Mouse (Mus musculus) small intestine, adult 10 weeks (tissue): ENCODE data around the gene Rpl18a. TPM values are rescaled to one million over a fixed set of nuclear protein-coding genes. Genes with fewer than 3 reads are reported as not detected.

Source experiments
- polyA plus RNA-seq: library from polyadenylated mRNA; stranded (reverse); fragments of 350-450 nt; fragmentation: Illumina TruSeq; extraction: RNeasy Lipid Tissue Mini Kit (QIAGEN cat#74804); gene quantifications from one replicate; pipeline ENCODE4 v1.2.3, GENCODE M21; 2014; ENCODE audit warnings: low replicate concordance

Rpl18a gene
- polyA plus RNA-seq = 7.8 TPM

DNA sequence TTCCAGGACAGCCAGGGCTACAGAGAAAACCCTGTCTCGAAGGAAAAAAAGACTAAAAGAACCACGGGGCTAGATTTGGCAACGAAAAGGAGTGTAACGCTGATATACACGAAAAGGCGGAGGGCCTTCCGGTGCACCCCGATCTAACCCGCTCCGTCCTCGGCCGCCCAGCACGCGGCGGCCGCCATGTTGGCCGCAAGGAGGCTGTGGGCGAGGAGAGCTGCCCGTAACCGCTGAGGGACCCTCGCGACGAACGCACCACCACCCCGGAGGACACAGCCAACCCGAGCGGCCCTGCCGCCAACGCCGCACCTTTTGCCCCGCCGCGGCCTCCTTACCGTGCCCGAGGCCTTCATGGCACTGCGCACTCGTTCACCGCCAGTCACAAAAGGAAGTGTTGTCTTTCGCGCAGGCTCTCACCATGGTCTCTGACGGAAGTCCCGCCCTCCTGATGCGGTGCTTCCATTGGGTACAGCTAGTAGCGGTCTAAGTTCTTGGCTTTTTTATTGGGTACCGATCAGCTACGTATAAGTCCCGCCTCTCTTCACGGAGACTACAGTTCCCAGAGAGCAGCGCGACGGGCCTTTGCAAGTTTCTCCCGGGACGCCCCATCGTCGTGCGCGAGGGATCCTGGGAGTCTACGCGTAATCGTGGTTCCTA is at the start of gene Rpl18a:
Rpl18a (minus strand) TSS at position 392 of the 660 bp plus-strand sequence.

DNA sequence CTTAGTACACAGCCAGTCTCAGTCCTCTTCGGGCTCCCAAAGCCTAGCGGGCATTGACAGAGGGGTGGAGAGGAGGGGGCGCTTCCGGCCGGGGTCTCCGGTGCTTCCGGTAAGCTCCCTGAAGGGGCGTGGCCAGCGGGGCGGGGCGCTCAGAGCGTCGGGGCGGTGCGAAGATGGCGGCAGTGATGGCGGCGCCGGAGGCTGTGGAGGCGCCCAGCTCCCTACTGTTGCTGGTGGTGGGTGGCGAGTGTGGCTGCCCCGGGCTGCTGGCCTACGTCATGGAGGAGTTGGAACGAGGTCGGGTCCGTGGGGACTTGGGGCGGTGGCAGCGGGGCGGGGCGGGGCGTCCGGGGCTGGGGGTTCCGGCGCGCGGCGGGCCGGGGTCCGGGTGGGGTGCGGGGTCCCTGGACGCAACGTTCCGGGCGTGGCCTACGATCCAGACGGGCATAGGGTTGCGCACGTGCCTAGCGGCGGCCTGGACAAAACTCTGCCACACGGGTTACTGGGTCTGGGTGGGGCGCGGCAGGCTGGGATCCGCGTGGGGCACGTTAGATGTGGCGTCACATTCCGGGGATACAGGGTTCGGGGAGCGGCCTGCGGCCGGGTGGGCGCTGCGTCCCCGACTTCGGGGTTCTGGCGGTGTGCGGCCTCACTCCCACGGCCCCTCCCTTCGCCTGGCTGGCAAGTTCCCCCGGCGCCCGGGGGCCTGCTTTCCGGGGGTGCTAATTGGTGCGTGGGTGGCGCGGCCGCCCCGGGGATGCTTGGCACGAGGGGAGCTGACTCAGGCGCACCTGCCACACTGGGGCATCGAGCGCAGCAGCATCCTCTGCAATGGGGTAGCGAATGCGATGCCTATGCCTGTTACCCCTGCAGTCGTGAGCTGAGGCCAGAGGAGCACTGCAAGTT is 8.9 kb upstream of the Rpl18a start, which contains the start of gene Map1s:
Map1s (plus strand) TSS at position 102 of the 906 bp plus-strand sequence.

DNA sequence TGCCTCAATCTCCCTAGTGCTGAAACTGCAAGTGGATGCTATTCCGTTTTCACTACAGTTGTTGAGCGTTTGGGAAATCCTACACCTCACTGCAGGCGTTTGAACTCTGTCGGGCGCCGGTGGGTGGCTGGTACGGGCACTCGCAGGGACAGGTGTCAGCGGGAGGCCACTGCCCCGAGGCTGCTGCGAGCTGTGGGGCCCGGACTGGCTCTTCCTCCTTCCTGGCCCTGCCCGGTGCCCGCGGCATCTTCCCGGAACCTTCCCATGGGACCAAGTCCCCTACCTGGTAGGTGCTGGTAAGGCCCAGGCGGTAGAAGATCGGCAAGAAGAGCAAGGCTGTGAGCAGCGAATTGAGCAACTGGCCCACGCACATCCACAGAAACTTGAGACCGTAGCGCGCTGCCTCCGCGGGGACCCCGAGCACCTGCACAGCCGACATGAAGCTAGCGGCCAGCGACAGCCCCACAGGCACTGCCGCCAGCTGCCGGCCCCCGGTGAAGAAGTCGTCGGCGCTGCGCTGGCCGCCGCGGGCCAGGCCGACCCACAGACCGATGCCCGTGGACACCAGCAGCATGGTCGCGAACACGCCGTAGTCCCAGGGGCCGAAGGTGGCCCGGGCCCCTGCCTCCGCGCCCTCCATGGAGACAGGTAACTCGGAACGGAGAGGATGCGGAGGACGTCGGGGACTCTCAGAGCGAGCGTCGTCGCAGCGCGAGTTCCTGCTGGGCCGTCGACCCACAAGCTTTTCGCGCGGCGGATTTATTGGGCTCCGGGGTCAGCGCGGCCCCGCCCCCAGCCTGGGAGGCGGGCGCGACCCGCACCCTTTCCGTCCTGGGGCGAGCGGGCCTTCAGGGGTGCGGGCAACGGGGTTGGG is 5.0 kb downstream of the Rpl18a start, which contains the start of gene Slc5a5:
Slc5a5 (minus strand) TSS at position 736 of the 874 bp plus-strand sequence.

DNA sequence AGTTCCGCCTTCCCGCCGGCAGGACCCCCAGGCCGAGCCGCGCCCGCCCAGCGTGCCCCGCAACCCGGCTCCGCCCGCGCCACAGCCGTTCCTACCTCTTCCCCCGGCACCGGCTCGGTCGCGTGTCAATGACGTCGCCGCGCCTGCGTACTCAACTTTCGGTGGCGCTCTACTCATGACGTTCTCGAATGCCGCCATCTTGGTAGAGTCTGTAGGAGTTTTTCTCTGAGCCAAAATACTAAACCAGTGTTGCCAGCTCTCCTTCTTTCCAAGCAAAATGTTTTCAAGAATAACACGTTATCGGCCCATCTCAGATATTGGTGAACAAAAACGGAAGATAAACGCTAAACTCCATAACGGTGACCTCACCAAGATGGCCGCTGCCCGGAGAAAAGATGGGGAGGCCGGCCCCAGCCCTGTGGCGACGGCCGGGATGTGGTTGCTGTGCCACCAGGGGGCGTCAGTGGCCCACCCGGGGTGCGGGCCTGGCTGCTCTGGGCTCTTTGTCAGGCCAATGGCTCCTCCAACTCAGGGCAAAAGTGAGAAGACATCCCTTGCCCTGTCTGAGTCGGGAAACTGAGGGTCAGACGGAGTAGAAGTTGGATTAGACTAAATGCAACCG is 23.7 kb downstream of the Rpl18a start, which contains the start of gene Ccdc124:
Ccdc124 (minus strand) TSS at position 572 of the 622 bp plus-strand sequence.

DNA sequence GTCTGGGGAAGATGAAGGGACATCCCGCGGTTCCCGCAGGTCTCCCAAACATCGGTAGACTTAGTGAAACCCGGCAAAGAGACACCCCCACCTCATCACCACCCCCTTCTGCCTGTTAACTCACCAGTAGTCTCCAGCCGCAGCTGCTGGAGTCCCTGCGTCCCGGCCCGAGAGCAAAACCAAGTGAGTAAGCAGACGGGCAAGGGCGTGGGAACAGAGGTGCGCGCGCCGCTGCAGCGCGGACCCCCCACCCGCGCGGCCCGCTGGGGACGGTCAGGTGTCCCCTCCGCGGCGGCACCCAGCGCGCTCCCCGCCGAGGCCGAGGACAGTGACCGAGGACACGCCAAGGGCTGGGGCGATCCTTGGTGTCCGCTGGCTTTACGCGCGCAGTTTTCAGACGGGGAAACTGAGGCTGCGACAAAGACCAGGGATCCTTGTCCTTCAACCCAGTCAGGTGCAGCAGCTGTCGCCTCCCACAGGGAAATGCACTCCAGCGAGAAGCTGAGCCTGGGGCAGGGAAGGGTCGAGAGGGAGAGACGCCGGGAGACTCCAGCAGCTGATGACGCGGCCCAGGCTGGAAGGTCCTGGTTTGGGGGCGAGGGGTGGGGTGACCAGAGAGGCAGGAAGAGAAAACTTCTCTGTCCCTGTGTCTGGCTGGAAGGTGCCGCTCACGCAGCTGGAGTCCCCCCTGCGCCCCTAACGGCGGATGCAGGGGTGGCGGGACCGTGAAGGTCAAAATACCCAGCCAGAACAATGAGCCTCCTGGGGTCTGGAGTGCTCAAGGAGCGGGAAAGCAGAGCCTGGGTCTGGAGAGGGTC is 34.2 kb downstream of the Rpl18a start, which contains the start of gene Kcnn1:
Kcnn1 (minus strand) TSS at position 435 of the 818 bp plus-strand sequence.

Other genes starting within 250 kb of the Rpl18a start
- 22.3 TPM for gene Pgpep1, start 237.0 kb downstream of the Rpl18a start, polyA plus RNA-seq
- gene Lsm4, start 224.2 kb downstream of the Rpl18a start, polyA plus RNA-seq = not detected
- 15.4 TPM for gene Jund, start 198.5 kb downstream of the Rpl18a start, polyA plus RNA-seq
- gene Iqcn, start 194.0 kb downstream of the Rpl18a start, polyA plus RNA-seq = not detected
- gene Gm3336, start 178.9 kb downstream of the Rpl18a start, polyA plus RNA-seq = 3.4 TPM
- gene Pde4c, start 173.7 kb downstream of the Rpl18a start, polyA plus RNA-seq = not detected
- gene Rab3a, start 142.7 kb downstream of the Rpl18a start, polyA plus RNA-seq = 0.97 TPM
- 0.48 TPM for gene Mpv17l2, start 136.5 kb downstream of the Rpl18a start, polyA plus RNA-seq
- 0.45 TPM for gene Pik3r2, start 120.7 kb downstream of the Rpl18a start, polyA plus RNA-seq
- gene Mast3, start 92.4 kb downstream of the Rpl18a start, polyA plus RNA-seq = 1.1 TPM
- gene Il12rb1, start 89.0 kb downstream of the Rpl18a start, polyA plus RNA-seq = not detected
- not detected for gene Arrdc2, start 57.7 kb downstream of the Rpl18a start, polyA plus RNA-seq
- not detected for gene Kcnn1, start 34.2 kb downstream of the Rpl18a start, polyA plus RNA-seq
- gene Ccdc124, start 23.5 kb downstream of the Rpl18a start, polyA plus RNA-seq = not detected
- gene Slc5a5, start 4.7 kb downstream of the Rpl18a start, polyA plus RNA-seq = not detected
- gene Map1s, start 8.5 kb upstream of the Rpl18a start, polyA plus RNA-seq = 0.85 TPM